Mouse (Mus musculus) small intestine, adult 2 months (tissue): Measurements from ENCODE around the gene Cnot6. TPM values are rescaled to one million over a fixed set of nuclear protein-coding genes. Genes with fewer than 3 reads are reported as not detected.

Experiments
- H3K27ac ChIP-seq: fragments of 200-500 bp; 2 replicates; pipeline ENCODE4 v1.5.1; 2012; ENCODE audit warnings: low read depth, low read length, control low read depth, inconsistent platforms; ENCODE audit not compliant: insufficient read depth
- H3K27me3 ChIP-seq: fragments of 200-500 bp; 2 replicates; pipeline ENCODE4 v1.6.1; 2012; ENCODE audit warnings: mild to moderate bottlenecking, moderate library complexity, low read length, inconsistent platforms; ENCODE audit not compliant: control insufficient read depth, insufficient read depth
- H3K36me3 ChIP-seq: fragments of 200-500 bp; 2 replicates; pipeline ENCODE4 v1.6.1; 2012; ENCODE audit warnings: mild to moderate bottlenecking, low read length, control low read depth, inconsistent platforms; ENCODE audit not compliant: control insufficient read depth, insufficient read depth
- H3K4me1 ChIP-seq: fragments of 200-500 bp; 2 replicates; pipeline ENCODE4 v1.6.1; 2012; ENCODE audit warnings: low read length, inconsistent platforms, mixed read lengths; ENCODE audit not compliant: control insufficient read depth, insufficient read depth, insufficient read length
- H3K4me3 ChIP-seq: fragments of 200-500 bp; 2 replicates; pipeline ENCODE4 v1.5.1; 2012; ENCODE audit warnings: low read depth, mild to moderate bottlenecking, control low read depth, inconsistent platforms, low read length, moderate library complexity
- CTCF ChIP-seq: fragments of 200-500 bp; IDR thresholded peaks from 2 replicates; pipeline ENCODE4 v1.5.1; 2012; ENCODE audit warnings: low read depth, mild to moderate bottlenecking, control low read depth, inconsistent platforms, low read length, moderate library complexity, mixed read lengths; ENCODE audit not compliant: insufficient replicate concordance, insufficient read length; ENCODE audit errors: extremely low read depth
- POLR2A ChIP-seq: fragments of 200-500 bp; IDR thresholded peaks from 2 replicates; pipeline ENCODE4 v1.6.1; 2012; ENCODE audit warnings: low read depth, mild to moderate bottlenecking, control low read depth, inconsistent platforms, low read length, moderate library complexity
- WGBS: fragments of 180-500 bp; shearing (Covaris S2); methylation state at CpG from one replicate; pipeline ENCODE4 v1.1.7; 2018; 5-methylcytosine and 5-hydroxymethylcytosine counted together
- polyA plus RNA-seq: library from polyadenylated mRNA; depleted of rRNA; stranded (reverse); fragments of >200 nt; gene quantifications from 2 replicates; pipeline ENCODE4 v1.2.3, GENCODE M21; 2012; rRNA removed

Cnot6 gene
- 2.7 and 5.1 TPM in 2 replicates for polyA plus RNA-seq

DNA sequence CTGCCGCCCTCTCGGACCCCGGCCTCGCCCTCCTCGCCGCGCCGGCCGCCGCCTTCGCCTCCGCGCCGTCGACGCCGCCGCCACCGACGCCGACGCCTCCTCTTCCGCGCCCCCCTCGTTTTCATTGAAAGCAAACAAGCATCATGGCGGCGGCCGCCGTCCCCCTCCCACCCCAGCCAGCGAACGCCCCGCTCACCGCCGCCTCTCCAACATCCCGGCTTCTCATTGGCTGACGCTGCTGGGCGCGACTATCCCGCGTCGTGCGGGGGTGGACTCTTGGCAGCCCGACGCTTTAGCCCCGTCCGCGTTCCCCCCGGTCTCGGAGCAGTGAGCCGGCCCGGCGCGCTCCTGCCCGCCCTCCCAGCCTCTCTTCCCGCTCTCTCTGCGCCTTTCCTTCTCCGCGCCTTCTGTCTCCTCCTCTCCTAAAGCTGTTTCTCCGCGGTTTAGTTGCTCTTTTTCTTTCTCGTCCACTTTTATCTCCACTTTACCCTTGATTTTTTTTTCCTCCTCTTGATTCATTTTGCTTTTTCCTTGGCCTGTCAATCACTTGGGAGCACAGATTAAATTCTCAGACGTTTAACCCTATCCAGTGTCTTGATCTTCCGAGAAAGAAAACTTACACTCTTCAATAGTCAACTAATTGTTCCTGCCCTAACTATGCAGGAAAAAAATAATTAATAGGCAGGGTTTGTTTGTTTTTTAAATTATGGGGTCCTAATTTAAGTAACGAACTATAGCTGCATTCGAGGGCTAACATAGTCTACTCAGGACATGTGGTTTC is at the start of gene Cnot6:
Cnot6 (minus strand) TSS at position 169 of the 781 bp plus-strand sequence.
- H3K27me3 ChIP-seq = no peaks in the 10 kb centered on the region
- WGBS = 1% methylated on average over 64 of the region's 65 CpGs
- H3K4me3 ChIP-seq = peak within 1 kb of the TSS; percentile 93
- peak within 1 kb of the TSS; percentile 78 for H3K27ac ChIP-seq
- TF ChIP-seq CTCF (no peak), POLR2A (peak; percentile 54)
- peaks cover 6% of the 10 kb centered on the region; the same call in 1 of the 2 replicates for H3K4me1 ChIP-seq
- no peaks in the 10 kb centered on the region for H3K36me3 ChIP-seq

DNA sequence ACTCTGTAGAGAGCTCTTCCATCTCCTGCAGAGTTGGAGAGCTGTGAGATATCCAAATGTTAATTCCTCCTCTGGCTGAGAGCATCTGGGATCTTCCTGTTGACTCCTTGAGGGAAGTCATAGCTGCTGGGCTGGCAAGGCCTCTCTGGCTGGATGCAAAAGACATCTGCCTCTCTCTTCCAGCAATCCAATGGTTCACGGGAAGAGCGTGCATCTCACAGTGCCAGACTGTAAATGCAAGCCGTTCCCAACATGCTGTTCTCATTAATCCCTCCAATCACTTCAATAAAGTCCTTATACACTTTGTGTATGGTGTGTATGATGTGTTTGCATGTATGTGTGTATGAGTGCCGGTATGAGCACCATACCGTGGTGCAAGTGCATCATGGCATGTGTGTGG is 48.6 kb upstream of the Cnot6 start:
- no peak overlapping the region for H3K4me3 ChIP-seq
- 88% methylated on average over 5 of the region's 5 CpGs for WGBS
- no peak overlapping the region for H3K27ac ChIP-seq
- TF ChIP-seq POLR2A = no peak
- no peak for TF ChIP-seq CTCF
- H3K27me3 ChIP-seq = no peaks in the 10 kb centered on the region
- no peaks in the 10 kb centered on the region; the same call in 1 of the 2 replicates for H3K4me1 ChIP-seq
- no peaks in the 10 kb centered on the region for H3K36me3 ChIP-seq

GRCm38 (mm10) chr11:49758096-49758495 is 45.6 kb upstream of the Cnot6 start:
- H3K27me3 ChIP-seq = no peaks in the 10 kb centered on the region
- no peak overlapping the region for H3K4me3 ChIP-seq
- no peaks in the 10 kb centered on the region; the same call in 1 of the 2 replicates for H3K4me1 ChIP-seq
- H3K27ac ChIP-seq = no peak overlapping the region
- H3K36me3 ChIP-seq = no peaks in the 10 kb centered on the region
- 92% methylated on average over 3 of the region's 3 CpGs for WGBS
- TF ChIP-seq POLR2A = no peak
- TF ChIP-seq CTCF = no peak

DNA sequence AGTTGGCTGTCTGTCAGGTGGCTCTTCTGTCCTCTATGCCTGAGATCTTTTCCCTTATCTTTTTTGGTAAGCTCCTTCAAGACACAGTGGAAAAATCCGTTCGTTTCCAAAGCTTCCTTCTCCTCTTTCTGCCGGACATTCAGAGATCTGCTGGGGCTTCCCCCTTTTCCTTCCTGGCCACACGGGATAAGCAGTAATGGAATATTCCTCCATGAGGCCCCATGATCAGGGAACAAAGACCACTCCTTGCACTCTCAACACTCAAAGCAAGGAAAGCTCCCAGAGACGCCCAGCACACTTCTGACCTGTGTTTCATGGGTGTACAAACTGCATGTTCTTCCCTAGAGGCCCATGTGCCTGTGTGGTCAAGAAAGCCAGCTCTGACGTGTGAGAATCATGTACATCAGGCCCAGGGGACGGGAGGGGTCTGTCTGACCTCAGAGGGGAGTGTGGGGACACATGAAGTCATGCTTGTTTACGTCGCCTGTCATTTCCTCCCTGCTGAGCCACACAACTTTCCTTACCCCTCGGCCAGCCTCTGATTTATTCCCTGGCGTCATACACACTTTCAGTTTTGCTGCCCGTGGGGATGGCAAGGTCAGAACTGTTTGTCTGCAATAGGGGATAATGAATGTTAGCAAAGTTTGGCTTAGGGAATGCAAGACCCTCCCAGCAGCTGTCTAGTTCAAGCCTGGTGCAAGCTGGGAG is 42.6 kb upstream of the Cnot6 start:
- Histone ChIP-seq H3K27me3 (no peaks in the 10 kb centered on the region), H3K4me1 (no peaks in the 10 kb centered on the region; the same call in 1 of the 2 replicates), H3K27ac (no peak overlapping the region), H3K36me3 (no peaks in the 10 kb centered on the region), H3K4me3 (peak overlapping the region; percentile 18; the same call in 1 of the 2 replicates)
- 18% methylated on average over 12 of the region's 12 CpGs for WGBS
- TF ChIP-seq CTCF (no peak), POLR2A (no peak)

DNA sequence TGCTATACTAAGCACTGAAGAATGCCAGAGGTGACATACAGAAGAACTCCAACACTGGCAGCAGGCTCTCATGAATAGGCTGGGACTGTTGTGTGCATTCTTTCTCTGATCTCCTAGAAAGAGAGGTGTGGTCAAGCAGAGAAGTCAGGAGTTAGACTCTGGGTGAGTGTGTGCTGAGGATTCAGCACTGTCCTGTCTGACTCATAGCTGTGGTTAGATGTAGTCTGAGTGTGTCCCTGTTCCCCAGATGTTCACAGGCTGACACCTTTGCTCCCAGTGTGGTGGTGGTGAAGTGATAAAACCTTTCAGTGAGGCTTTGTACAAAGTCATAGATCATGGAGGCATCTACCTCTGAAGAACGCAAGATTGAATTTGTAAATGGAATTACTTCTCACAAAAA is 34.2 kb upstream of the Cnot6 start:
- 98% methylated on average over 1 of the region's 1 CpGs for WGBS
- H3K36me3 ChIP-seq = no peaks in the 10 kb centered on the region

DNA sequence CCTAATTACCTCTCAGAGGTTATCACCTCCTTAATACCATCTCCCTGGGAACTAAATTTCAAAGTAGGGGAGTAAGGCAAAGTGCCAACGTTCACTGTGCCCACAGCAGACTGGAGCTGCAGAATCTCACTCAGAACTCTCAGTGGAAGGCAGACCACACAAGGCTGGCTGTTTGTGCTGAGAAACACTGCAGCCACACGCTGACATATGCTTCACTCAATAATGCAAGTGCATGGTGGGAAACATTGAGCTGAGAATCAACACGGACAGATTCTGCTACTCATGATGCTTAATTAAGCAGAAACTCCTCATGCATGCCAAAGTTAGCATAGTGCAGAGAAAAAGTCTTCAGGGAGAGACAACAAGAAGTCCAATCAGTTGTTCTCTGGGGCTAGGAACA is 33.3 kb upstream of the Cnot6 start:
- Histone ChIP-seq H3K4me1 (no peaks in the 10 kb centered on the region), H3K4me3 (no peak overlapping the region), H3K27me3 (no peaks in the 10 kb centered on the region; the same call in 1 of the 2 replicates), H3K27ac (no peak overlapping the region), H3K36me3 (no peaks in the 10 kb centered on the region)
- 74% methylated on average over 3 of the region's 3 CpGs for WGBS
- TF ChIP-seq POLR2A = no peak
- no peak for TF ChIP-seq CTCF

More for the DNA sequence above, 34.2 kb upstream of the Cnot6 start:
- H3K4me3 ChIP-seq = no peak overlapping the region
- no peak overlapping the region for H3K27ac ChIP-seq
- H3K27me3 ChIP-seq = no peaks in the 10 kb centered on the region; the same call in 1 of the 2 replicates
- no peaks in the 10 kb centered on the region for H3K4me1 ChIP-seq
- TF ChIP-seq CTCF (no peak), POLR2A (no peak)

- no peak for TF ChIP-seq POLR2A
- no peak for TF ChIP-seq CTCF
- Histone ChIP-seq H3K36me3 (no peaks in the 10 kb centered on the region), H3K27me3 (no peaks in the 10 kb centered on the region; the same call in 1 of the 2 replicates), H3K4me3 (no peak overlapping the region), H3K4me1 (no peaks in the 10 kb centered on the region), H3K27ac (no peak overlapping the region)
Measured at GRCm38 (mm10) chr11:49744981-49745380, 32.5 kb upstream of the Cnot6 start.
